Mouse (Mus musculus): Measurements from ENCODE around the gene Cisd3.

GRCm38 (mm10) chr11:97662893-97663527 is 22.6 kb upstream of the Cisd3 start, which contains the start of gene Mllt6:
- no peak for TF ChIP-seq CTCF (conservative IDR thresholded peaks at IDR 0.05; ENCODE audit: insufficient read depth, insufficient read length, low read depth, low read length)
- TF ChIP-seq POLR2A (IDR thresholded peaks at IDR 0.05; ENCODE audit: low read depth, low read length), result no peak

Data from kidney, adult 2 months (tissue).